Mouse (Mus musculus) embryonic stem cell, embryonic (primary cell): ENCODE data around the gene Ubtfl1.
"Not testable (repeated sequence)": the region's sequence is repeated elsewhere in the genome, so short reads cannot be mapped to it uniquely, and the experiment has no call there.

ENCODE experiments used
- CTCF ChIA-PET, 4 experiments: fragments of 300-600 bp in 2 of 4; fragments of 350-600 bp in 2 of 4; sonication (Branson Sonifier 250); formaldehyde crosslinking; loops; one replicate each; lab custom pipeline; 2022; ENCODE audit warnings: inconsistent platforms in 2 of 4; lab: Charles Lee
- POLR2A ChIA-PET, 4 experiments: fragments of 300-600 bp in 2 of 4; fragments of 350-600 bp in 2 of 4; sonication (Branson Sonifier 250); formaldehyde crosslinking; loops; one replicate each; lab custom pipeline; 2022; ENCODE audit warnings: antibody characterized with exemption in 4 of 4, inconsistent platforms in 1 of 4; lab: Charles Lee

Ubtfl1 gene

GRCm38 (mm10) chr9:18404118-18404517 is at the start of gene Ubtfl1:
Gene Ubtfl1 (plus strand): TSS chr9:18404418.
- CTCF ChIA-PET, result no interaction called here
- POLR2A ChIA-PET, result no interaction called here

GRCm38 (mm10) chr9:18373026-18373425 is 31.2 kb upstream of the Ubtfl1 start:
- CTCF ChIA-PET, result not testable (repeated sequence)
- POLR2A ChIA-PET, result interaction anchor here in 1 of 4 experiments (0.6 kb wide), 1 partner anchor 49 kb away, joined by 3 read pairs; no protein-coding TSS in a partner anchor

DNA sequence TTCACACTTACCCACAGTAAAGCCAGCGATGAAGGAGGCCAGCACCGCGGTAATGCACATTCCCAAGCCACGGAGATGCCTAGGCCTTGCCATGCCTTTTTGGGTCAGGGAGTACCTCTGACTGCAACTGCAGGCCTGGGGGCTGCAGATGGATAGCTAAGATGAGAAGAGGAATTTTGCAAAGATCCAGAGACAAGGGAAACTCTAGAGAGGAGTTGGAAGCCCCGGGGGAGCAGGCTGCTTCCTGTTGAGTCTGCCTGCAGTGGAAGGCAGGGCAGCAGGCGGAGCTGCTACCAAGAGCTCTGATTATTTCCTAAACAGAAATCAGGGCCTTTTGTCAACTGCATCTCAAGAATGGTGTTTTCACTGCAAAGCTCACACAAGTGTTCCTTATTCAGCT is 18.4 kb upstream of the Ubtfl1 start:
- CTCF ChIA-PET, result interaction anchor here in 1 of 4 experiments (0.5 kb wide), 1 partner anchor 75 kb away, joined by 8 read pairs; no protein-coding TSS in a partner anchor
- POLR2A ChIA-PET, result no interaction called here

DNA sequence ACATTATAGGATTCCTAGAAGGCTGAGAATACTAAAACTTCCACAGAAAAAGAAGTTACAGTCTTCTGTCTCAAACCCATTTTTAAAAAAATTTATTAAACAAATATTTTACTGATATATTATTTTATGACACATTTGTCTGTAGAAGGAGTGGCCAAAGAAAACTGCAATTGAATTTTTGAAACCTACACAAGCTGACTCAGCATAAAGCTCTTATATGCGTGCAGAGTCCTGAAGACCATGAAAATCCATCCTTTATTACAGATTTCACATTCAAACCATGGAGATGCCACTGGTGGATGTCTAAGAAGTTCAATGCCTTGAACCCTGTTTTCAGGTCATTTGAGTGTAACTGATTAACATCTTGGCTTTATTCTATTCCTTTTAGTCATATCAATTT is 4.6 kb upstream of the Ubtfl1 start:
- ChIA-PET POLR2A (no interaction called here), CTCF (no interaction called here)

GRCm38 (mm10) chr9:18402895-18403294 is 1.3 kb upstream of the Ubtfl1 start, which contains the start of gene Naalad2:
Gene Naalad2 (minus strand): TSS chr9:18402995.
- CTCF ChIA-PET, POLR2A ChIA-PET: not testable (repeated sequence)

- CTCF ChIA-PET, POLR2A ChIA-PET: not testable (repeated sequence)
These were observed 8.2 kb downstream of the Ubtfl1 start for GRCm38 (mm10) chr9:18412371-18412770.

GRCm38 (mm10) chr9:18430354-18430753 is 26.1 kb downstream of the Ubtfl1 start, which contains the start of gene Mbd3l2:
Gene Mbd3l2 (plus strand): TSS chr9:18430654.
- CTCF ChIA-PET, result no interaction called here
- POLR2A ChIA-PET, result no interaction called here

DNA sequence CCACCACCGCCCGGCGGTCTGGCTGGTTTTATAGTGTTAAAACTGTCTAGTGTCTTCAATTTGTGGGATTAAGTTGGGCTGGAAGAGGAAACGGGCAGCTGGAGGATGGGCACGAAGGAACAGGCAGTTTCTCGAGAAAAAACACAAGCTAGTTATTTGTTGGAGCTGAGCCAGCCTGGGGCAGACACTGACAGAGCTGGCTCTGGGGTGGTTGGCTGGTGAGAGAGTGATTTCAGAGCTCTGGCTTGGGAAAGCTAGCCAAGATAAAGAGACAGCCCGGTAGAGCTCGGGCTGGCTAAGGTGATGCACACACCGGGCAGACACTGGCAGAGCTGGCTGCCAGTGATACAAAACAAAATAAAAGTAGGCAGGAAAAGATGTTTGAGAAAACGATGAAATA is 27.5 kb downstream of the Ubtfl1 start:
- POLR2A ChIA-PET, result interaction anchor here in 1 of 4 experiments (0.6 kb wide), 1 partner anchor 11 kb away, joined by 3 read pairs; no protein-coding TSS in a partner anchor
- CTCF ChIA-PET, result no interaction called here

GRCm38 (mm10) chr9:18456520-18456919 is 52.3 kb downstream of the Ubtfl1 start:
- CTCF ChIA-PET, result no interaction called here
- POLR2A ChIA-PET, result no interaction called here
